Mouse (Mus musculus) ES-E14 (cell line): Measurements from ENCODE around the gene Ano6. TPM values are rescaled to one million over a fixed set of nuclear protein-coding genes. Genes with fewer than 3 reads are reported as not detected.

Source experiments
- DNase-seq: peaks from one replicate; pipeline ENCODE4 v3.0.0-alpha.2; 2013; ENCODE audit warnings: low read depth, low spot score
- H3K27ac ChIP-seq: 2 replicates; pipeline ENCODE4 v1.5.1; 2012; ENCODE audit warnings: low read depth, mild to moderate bottlenecking, low read length, moderate library complexity, mixed read lengths; ENCODE audit not compliant: poor library complexity, insufficient read depth, severe bottlenecking
- H3K36me3 ChIP-seq: 2 replicates; pipeline ENCODE4 v1.6.1; 2012; ENCODE audit warnings: mild to moderate bottlenecking, low read length, moderate library complexity, mixed read lengths; ENCODE audit not compliant: control insufficient read depth, poor library complexity, insufficient read depth, severe bottlenecking
- H3K4me1 ChIP-seq, 2 experiments: fragments of 150-350 bp in 1 of 2; sonication (generic) in 1 of 2; 2 replicates each; pipeline ENCODE4 v1.6.1; 2012; ENCODE audit warnings: low read length in 2 of 2, mild to moderate bottlenecking in 1 of 2, mixed read lengths in 1 of 2; ENCODE audit not compliant: control insufficient read depth in 2 of 2, insufficient read depth in 2 of 2, poor library complexity in 1 of 2
- H3K4me3 ChIP-seq, 2 experiments: fragments of 150-350 bp in 1 of 2; sonication (generic) in 1 of 2; 2 replicates each; pipeline ENCODE4 v1.5.1; 2012; ENCODE audit warnings: low read length in 2 of 2, low read depth in 1 of 2, mild to moderate bottlenecking in 1 of 2, mixed read lengths in 1 of 2; ENCODE audit not compliant: insufficient read depth in 1 of 2, poor library complexity in 1 of 2, severe bottlenecking in 1 of 2
- H3K9ac ChIP-seq: 2 replicates; pipeline ENCODE4 v1.6.1; 2012; ENCODE audit warnings: low read depth, mild to moderate bottlenecking, low read length, mixed read lengths; ENCODE audit not compliant: poor library complexity, insufficient read depth, severe bottlenecking
- H3K9me3 ChIP-seq: fragments of 150-350 bp; sonication (generic); 2 replicates; pipeline ENCODE4 v1.6.1; 2012; ENCODE audit warnings: low read depth, mild to moderate bottlenecking, low read length; ENCODE audit not compliant: control insufficient read depth, insufficient read depth
- CHD2 ChIP-seq: IDR thresholded peaks from 2 replicates; pipeline ENCODE4 v1.6.1; 2014; ENCODE audit warnings: mild to moderate bottlenecking, low read depth, low read length, inconsistent platforms
- HCFC1 ChIP-seq: IDR thresholded peaks from 2 replicates; pipeline ENCODE4 v1.6.1; 2012; ENCODE audit warnings: low read length, inconsistent platforms, borderline replicate concordance; ENCODE audit not compliant: insufficient read depth
- MAFK ChIP-seq: IDR thresholded peaks from 2 replicates; pipeline ENCODE4 v1.6.1; 2014; ENCODE audit warnings: mild to moderate bottlenecking, low read depth, low read length, inconsistent platforms; ENCODE audit not compliant: insufficient read depth
- ZC3H11A ChIP-seq: IDR thresholded peaks from 2 replicates; pipeline ENCODE4 v1.6.1; 2012; ENCODE audit warnings: low read depth, mild to moderate bottlenecking, inconsistent platforms, low read length, borderline replicate concordance
- ZNF384 ChIP-seq: IDR thresholded peaks from 2 replicates; pipeline ENCODE4 v1.6.1; 2012; ENCODE audit warnings: low read depth, low read length, inconsistent platforms
- in situ Hi-C, 2 experiments: fragments of 600-800 bp; cut with MboI; formaldehyde crosslinking; loops; one replicate each; pipeline ENCODE4 v1.15.1; 2025; ENCODE audit warnings: low sequenced_read_pairs in 2 of 2, inconsistent platforms in 1 of 2; ENCODE audit not compliant: unreplicated experiment in 2 of 2
- total RNA-seq: library from RNA; depleted of rRNA; stranded (reverse); fragments of 300-350 nt; gene quantifications from 2 replicates; pipeline ENCODE4 v1.2.3, GENCODE M21; 2012

Ano6 gene
- total RNA-seq, 1 experiment: 48.6 TPM

- Histone ChIP-seq H3K9me3 (no peaks in the 10 kb centered on the region), H3K9ac (no peak overlapping the region), H3K36me3 (peaks cover 32% of the 10 kb centered on the region; the same call in 1 of the 2 replicates), H3K4me3 (no peak overlapping the region), H3K4me1 (no peaks in the 10 kb centered on the region), H3K27ac (no peak overlapping the region)
- in situ Hi-C loops: no loop called here
- TF ChIP-seq ZNF384 (no peak), ZC3H11A (no peak), MAFK (no peak), CHD2 (no peak), HCFC1 (no peak)
- DNase-seq: no peak
Measured at GRCm38 (mm10) chr15:95971302-95971701, 180.7 kb downstream of the Ano6 start.

DNA sequence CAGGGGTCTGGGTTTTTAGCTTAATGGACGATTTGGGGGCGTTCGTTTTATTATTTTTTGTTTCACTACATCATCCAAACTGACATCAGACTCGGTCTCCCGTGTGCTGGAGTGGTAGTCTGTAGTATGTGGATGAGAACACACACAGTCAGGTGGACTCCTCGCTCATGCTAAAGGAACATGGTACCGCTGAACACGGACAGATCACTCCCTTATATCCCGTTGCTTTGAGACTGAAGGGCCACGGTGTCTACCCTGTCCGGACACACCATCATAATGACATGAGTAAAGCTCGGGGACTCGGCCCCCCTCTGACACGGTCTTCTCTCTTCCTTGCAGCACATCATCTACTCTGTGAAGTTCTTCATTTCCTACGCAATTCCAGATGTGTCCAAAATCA lies 181.5 kb downstream of the Ano6 start:
- H3K4me3 ChIP-seq: no peak overlapping the region
- TF ChIP-seq ZC3H11A (no peak), MAFK (no peak), ZNF384 (no peak), CHD2 (no peak), HCFC1 (no peak)
- H3K9me3 ChIP-seq: no peaks in the 10 kb centered on the region
- peaks cover 32% of the 10 kb centered on the region; the same call in 1 of the 2 replicates for H3K36me3 ChIP-seq
- no peak for DNase-seq
- no peaks in the 10 kb centered on the region for H3K4me1 ChIP-seq
- in situ Hi-C loops: no loop called here
- H3K27ac ChIP-seq: no peak overlapping the region
- no peak overlapping the region for H3K9ac ChIP-seq

DNA sequence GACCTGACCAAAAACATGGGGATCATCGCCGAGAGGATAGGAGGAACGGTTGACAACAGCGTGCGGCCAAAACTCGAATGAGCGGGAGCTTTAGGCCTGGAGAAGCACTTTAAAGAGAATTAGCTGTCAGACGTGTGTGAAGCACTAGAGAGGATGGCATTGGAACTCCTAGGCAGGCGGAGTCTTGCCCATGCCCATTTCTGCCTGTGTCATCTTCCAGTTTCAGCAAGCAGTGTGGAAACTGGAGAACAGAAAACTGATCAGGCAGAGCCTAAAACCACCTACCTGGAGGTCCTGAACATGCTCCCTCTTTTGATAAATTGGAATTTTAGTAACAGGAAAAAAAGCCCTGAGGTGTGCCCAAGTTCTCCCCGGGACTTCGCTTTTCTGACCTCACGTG lies 182.0 kb downstream of the Ano6 start:
- TF ChIP-seq ZNF384: no peak
- no peak for TF ChIP-seq ZC3H11A
- TF ChIP-seq CHD2: no peak
- TF ChIP-seq MAFK: no peak
- TF ChIP-seq HCFC1: no peak
- Histone ChIP-seq H3K4me3 (no peak overlapping the region), H3K36me3 (peaks cover 29% of the 10 kb centered on the region; the same call in 1 of the 2 replicates), H3K4me1 (no peaks in the 10 kb centered on the region), H3K27ac (no peak overlapping the region), H3K9ac (no peak overlapping the region), H3K9me3 (no peaks in the 10 kb centered on the region)
- no peak for DNase-seq
- in situ Hi-C loops: no loop called here

DNA sequence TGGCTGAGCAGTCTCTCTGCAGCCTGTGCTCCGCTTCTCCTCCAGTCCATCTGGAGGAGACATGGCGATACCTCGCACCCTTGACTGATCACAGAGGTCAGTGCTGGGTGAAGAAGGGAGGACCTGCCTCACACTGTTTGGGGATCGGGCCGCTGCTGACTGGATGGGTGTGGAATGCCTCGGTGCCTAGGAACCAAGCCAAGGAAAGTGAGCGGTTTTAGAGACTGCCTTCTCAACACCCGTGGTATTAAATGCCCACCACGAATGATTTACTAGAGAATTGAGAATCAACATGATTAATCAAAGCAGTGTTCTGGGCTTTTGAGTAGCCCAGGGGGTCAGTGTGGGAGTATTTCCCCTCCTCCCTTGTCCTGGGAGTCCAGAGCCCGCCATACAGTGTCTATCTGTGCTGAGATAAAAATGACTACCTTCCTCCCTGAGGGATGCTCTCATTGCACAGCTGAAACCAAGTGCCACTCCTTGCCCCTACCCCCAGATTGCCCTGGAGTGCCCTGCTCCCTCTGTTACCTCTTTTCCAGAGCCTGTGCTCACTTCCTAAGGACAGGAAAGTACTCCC lies 183.5 kb downstream of the Ano6 start:
- no peak overlapping the region for H3K9ac ChIP-seq
- in situ Hi-C loops: no loop called here
- H3K4me1 ChIP-seq: no peaks in the 10 kb centered on the region
- H3K4me3 ChIP-seq: no peak overlapping the region
- no peak overlapping the region for H3K27ac ChIP-seq
- H3K36me3 ChIP-seq: peaks cover 21% of the 10 kb centered on the region; the same call in 1 of the 2 replicates
- no peak for DNase-seq
- no peaks in the 10 kb centered on the region for H3K9me3 ChIP-seq
- TF ChIP-seq HCFC1: no peak
- no peak for TF ChIP-seq CHD2
- no peak for TF ChIP-seq ZC3H11A
- TF ChIP-seq ZNF384: no peak
- no peak for TF ChIP-seq MAFK
